Mouse (Mus musculus) megakaryocyte, embryonic 14.5 days (primary cell): ENCODE results near the gene Ippk. TPM values are rescaled to one million over a fixed set of nuclear protein-coding genes. Genes with fewer than 3 reads are reported as not detected.

Experiments
- H3K27me3 ChIP-seq: replicated peaks from 2 replicates; pipeline ENCODE3; 2012; ENCODE audit warnings: inconsistent platforms
- H3K36me3 ChIP-seq: replicated peaks from 2 replicates; pipeline ENCODE3; 2012; ENCODE audit warnings: low read length, inconsistent platforms, mixed read lengths
- H3K4me1 ChIP-seq: 2 replicates; pipeline ENCODE4 v1.6.1; 2012; ENCODE audit warnings: inconsistent platforms
- H3K4me3 ChIP-seq: replicated peaks from 2 replicates; pipeline ENCODE3; 2012; ENCODE audit warnings: moderate library complexity, mild to moderate bottlenecking, inconsistent platforms
- H3K9me3 ChIP-seq: 2 replicates; pipeline ENCODE4 v1.6.1; 2012; ENCODE audit warnings: inconsistent platforms
- FLI1 ChIP-seq: IDR thresholded peaks from 2 replicates; pipeline ENCODE4 v1.6.1; 2012; ENCODE audit warnings: low read length, inconsistent platforms, mixed read lengths
- GATA1 ChIP-seq: IDR thresholded peaks from 3 replicates; pipeline ENCODE4 v1.6.1; 2012; ENCODE audit warnings: mixed read lengths, low read length, inconsistent platforms, borderline replicate concordance
- polyA plus RNA-seq: library from polyadenylated mRNA; stranded (reverse); fragments of >175 nt; gene quantifications from 2 replicates; pipeline ENCODE4 v1.2.3, GENCODE M21; 2012; ENCODE audit warnings: low replicate concordance; ENCODE audit not compliant: insufficient read depth

Gene Ippk
- polyA plus RNA-seq, 1 experiment = 1.4 TPM

DNA sequence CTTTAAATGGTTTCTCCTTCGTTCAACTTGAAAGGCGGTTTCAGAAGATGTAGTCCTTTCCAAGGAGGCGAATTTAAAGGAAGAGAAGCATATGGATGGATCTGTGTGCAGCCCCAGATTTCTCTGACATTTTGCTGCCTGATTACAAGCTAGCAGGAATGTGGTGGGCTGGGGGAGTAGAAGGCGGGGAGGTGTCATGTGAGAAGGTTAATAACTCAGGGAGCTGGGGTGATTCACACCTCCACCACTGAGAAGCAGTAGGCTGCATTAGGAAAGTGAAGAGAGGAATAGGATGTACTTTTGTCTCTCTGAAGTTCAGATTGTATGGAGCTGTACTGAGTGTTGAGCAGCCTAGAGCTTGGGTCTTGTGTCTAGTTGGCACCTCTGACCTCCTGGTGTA lies 910 bp downstream of the Ippk start:
- Histone ChIP-seq H3K36me3 (peaks cover 21% of the 10 kb centered on the region), H3K27me3 (no peaks in the 10 kb centered on the region), H3K4me1 (peaks cover 65% of the 10 kb centered on the region), H3K9me3 (peaks cover 6% of the 10 kb centered on the region; the same call in 1 of the 2 replicates), H3K4me3 (peak overlapping the region; percentile 97)
- no peak for TF ChIP-seq GATA1
- TF ChIP-seq FLI1 = no peak

GRCm38 (mm10) chr13:49426736-49427135 lies 5.7 kb downstream of the Ippk start:
- peaks cover 99% of the 10 kb centered on the region for H3K4me1 ChIP-seq
- peaks cover 55% of the 10 kb centered on the region for H3K36me3 ChIP-seq
- no peaks in the 10 kb centered on the region for H3K27me3 ChIP-seq
- no peak overlapping the region for H3K4me3 ChIP-seq
- H3K9me3 ChIP-seq = no peaks in the 10 kb centered on the region
- TF ChIP-seq GATA1 = no peak
- no peak for TF ChIP-seq FLI1

- H3K4me3 ChIP-seq = no peak overlapping the region
- H3K36me3 ChIP-seq = peaks cover 66% of the 10 kb centered on the region
- H3K4me1 ChIP-seq = peaks cover 97% of the 10 kb centered on the region
- no peaks in the 10 kb centered on the region for H3K9me3 ChIP-seq
- TF ChIP-seq FLI1 (no peak), GATA1 (no peak)
- H3K27me3 ChIP-seq = no peaks in the 10 kb centered on the region
Observed at GRCm38 (mm10) chr13:49428042-49428675, 7.1 kb downstream of the Ippk start.

DNA sequence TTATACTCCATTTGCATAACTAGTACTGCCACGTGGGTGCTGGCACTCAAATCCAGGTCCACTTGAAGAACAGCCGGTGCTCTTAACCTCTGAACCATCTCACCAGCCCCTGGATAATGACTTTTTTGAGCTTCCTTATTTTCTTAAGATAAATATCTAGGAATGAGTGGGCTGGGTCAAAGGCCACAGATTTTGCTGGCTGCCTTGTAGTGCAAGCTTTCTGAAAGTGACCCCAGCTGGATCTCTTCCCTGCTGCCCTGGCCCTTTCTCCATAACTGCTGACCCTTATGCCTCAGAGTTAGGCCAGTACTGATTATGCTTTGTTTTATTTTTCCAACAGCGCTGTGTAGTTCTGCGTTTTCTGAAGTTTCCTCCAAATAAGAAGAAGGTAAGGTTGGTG lies 9.5 kb downstream of the Ippk start:
- Histone ChIP-seq H3K4me1 (peaks cover 79% of the 10 kb centered on the region), H3K9me3 (no peaks in the 10 kb centered on the region), H3K36me3 (peaks cover 81% of the 10 kb centered on the region), H3K4me3 (no peak overlapping the region), H3K27me3 (no peaks in the 10 kb centered on the region)
- TF ChIP-seq GATA1 = no peak
- no peak for TF ChIP-seq FLI1

- TF ChIP-seq GATA1 (no peak), FLI1 (no peak)
- Histone ChIP-seq H3K4me1 (peaks cover 57% of the 10 kb centered on the region), H3K36me3 (peaks cover 92% of the 10 kb centered on the region), H3K4me3 (no peak overlapping the region), H3K27me3 (no peaks in the 10 kb centered on the region), H3K9me3 (no peaks in the 10 kb centered on the region)
Observed at GRCm38 (mm10) chr13:49433268-49434029, 12.4 kb downstream of the Ippk start.

- no peak for TF ChIP-seq FLI1
- TF ChIP-seq GATA1 = no peak
- Histone ChIP-seq H3K9me3 (no peaks in the 10 kb centered on the region), H3K27me3 (no peaks in the 10 kb centered on the region), H3K4me1 (peaks cover 42% of the 10 kb centered on the region), H3K4me3 (no peak overlapping the region), H3K36me3 (peaks cover 97% of the 10 kb centered on the region)
Observed at GRCm38 (mm10) chr13:49435745-49436144, 14.7 kb downstream of the Ippk start.

GRCm38 (mm10) chr13:49436170-49436569 lies 15.1 kb downstream of the Ippk start:
- TF ChIP-seq FLI1 = no peak
- TF ChIP-seq GATA1 = no peak
- Histone ChIP-seq H3K27me3 (no peaks in the 10 kb centered on the region), H3K4me1 (peaks cover 38% of the 10 kb centered on the region), H3K9me3 (no peaks in the 10 kb centered on the region), H3K4me3 (no peak overlapping the region), H3K36me3 (peaks cover 97% of the 10 kb centered on the region)

DNA sequence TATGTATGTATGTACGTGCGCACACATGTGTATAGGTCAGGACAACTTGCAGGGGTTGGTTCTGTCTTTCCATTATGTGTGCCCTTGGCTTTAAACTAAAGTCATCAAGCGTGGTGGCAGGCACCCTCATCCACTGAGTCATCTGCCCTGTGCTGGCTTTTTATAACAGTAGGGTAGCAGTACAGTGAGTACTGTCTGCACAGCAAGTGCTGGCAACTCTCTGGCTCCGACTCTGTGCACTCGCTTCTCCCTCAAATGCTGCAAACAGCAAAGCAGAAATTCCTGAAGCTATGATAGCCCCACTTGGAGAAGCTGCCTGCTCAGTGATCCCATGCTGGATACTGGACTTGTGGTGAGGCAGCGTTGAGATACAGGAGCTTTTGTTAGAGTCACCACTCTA lies 23.4 kb downstream of the Ippk start:
- Histone ChIP-seq H3K9me3 (no peaks in the 10 kb centered on the region), H3K27me3 (no peaks in the 10 kb centered on the region), H3K4me1 (peaks cover 39% of the 10 kb centered on the region), H3K36me3 (peaks cover 87% of the 10 kb centered on the region), H3K4me3 (no peak overlapping the region)
- no peak for TF ChIP-seq FLI1
- no peak for TF ChIP-seq GATA1

GRCm38 (mm10) chr13:49449318-49449749 lies 28.3 kb downstream of the Ippk start:
- H3K4me1 ChIP-seq = peaks cover 30% of the 10 kb centered on the region
- H3K27me3 ChIP-seq = no peaks in the 10 kb centered on the region
- H3K36me3 ChIP-seq = peaks cover 84% of the 10 kb centered on the region
- no peak for TF ChIP-seq GATA1
- TF ChIP-seq FLI1 = no peak
- H3K4me3 ChIP-seq = no peak overlapping the region
- no peaks in the 10 kb centered on the region for H3K9me3 ChIP-seq

- Histone ChIP-seq H3K9me3 (no peaks in the 10 kb centered on the region), H3K4me3 (no peak overlapping the region), H3K4me1 (peaks cover 28% of the 10 kb centered on the region), H3K36me3 (peaks cover 94% of the 10 kb centered on the region), H3K27me3 (no peaks in the 10 kb centered on the region)
- TF ChIP-seq FLI1 (no peak), GATA1 (peak; percentile 29; the same call in 1 of the 3 replicates)
Observed at GRCm38 (mm10) chr13:49460276-49460675, 39.2 kb downstream of the Ippk start.
